Mouse (Mus musculus) cerebellum, postnatal 10 days (tissue): ENCODE measurements around the gene Rasgrp1.
A peak's percentile ranks its signal among the peaks of the same experiment; 100 is the strongest.

ENCODE experiments used
- DNase-seq, 2 experiments: peaks; one replicate each; pipeline ENCODE4 v3.0.0; 2021; ENCODE audit warnings: mixed read lengths in 2 of 2

The Rasgrp1 gene

DNA sequence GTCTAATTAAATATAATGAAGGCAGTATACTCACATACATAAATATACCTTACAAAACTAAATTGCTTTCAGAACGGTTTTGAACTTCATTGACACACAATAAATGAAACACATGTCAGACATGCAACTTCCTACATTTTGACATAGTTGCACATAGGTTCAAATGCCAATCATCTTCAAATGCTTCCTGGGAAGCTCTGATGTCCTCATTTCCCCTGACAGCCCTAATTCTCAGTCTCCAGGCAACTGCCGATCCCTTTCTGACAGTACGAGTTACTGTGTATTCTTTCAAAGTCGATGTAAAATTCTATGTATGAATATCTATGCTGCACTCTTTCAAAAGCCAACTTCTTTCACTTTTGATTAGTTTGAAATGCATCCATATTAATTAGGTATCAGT, 100.8 kb downstream of the Rasgrp1 start:
- no peak for DNase-seq

DNA sequence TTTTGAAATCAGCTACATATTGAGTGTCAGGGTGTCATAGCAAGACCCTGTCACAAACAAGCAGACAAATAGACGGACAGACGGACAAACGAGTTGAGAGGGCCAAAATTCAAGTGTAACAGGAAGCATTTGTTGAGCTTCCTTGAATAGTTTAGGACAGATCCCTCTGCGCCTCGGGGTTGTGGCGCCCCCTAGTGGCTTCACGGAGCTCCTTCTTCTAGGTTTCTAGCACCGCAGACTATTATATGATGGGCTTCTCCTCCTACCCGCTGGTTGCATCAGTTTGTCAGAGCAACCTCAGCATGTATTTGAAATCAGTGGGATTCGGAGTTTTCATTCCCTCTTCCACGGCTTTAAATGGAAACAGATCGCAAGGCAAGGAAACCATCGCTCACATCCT, 111.5 kb downstream of the Rasgrp1 start:
- DNase-seq, result peak; percentile 93 to 95

DNA sequence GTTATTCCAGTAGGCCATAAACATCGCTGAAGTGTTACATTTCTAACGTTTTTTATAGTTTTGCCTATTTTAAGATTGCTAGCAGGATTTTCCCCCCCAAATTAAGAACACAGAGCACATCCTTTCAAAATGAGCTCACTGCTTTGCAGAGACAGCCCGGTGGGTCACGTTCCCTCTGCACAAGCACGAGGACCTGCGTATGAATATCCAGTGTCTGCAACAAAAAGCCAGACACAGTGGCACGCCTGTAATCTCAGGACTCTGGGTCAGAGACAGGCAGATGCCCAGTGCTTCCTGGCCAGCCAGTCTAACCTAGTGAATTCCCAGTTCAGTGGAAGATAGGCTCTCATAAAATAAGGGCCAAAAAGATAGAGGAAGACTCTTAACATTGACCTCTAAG, 112.5 kb downstream of the Rasgrp1 start:
- DNase-seq, result no peak
